Mouse (Mus musculus) midbrain, embryonic 14.5 days (tissue): Measurements from ENCODE around the gene E2f6. TPM values are rescaled to one million over a fixed set of nuclear protein-coding genes. Genes with fewer than 3 reads are reported as not detected.

Experiments
- ATAC-seq: fragments of 200-750 bp; cut with Nextera tagmentation; 2 replicates; pipeline ENCODE4 v1.8.0; 2017; ENCODE audit warnings: moderate number of reproducible peaks, moderate library complexity; ENCODE audit not compliant: low FRiP score, low TSS enrichment
- DNase-seq: peaks from one replicate; pipeline ENCODE4 v3.0.0-alpha.2; 2015
- H3K27ac ChIP-seq: fragments of 300-500 bp; sonication (generic); replicated peaks from 2 replicates; pipeline ENCODE4 v1.5.1; 2014; ENCODE audit warnings: mild to moderate bottlenecking, low read depth, low read length, moderate library complexity
- H3K27me3 ChIP-seq: fragments of 300-500 bp; sonication (generic); 2 replicates; pipeline ENCODE4 v1.6.1; 2014; ENCODE audit warnings: low read length, control low read depth, mixed read lengths; ENCODE audit not compliant: control insufficient read depth, insufficient read depth
- H3K36me3 ChIP-seq: fragments of 300-500 bp; sonication (generic); 2 replicates; pipeline ENCODE4 v1.6.1; 2014; ENCODE audit warnings: low read length, control low read depth; ENCODE audit not compliant: control insufficient read depth, insufficient read depth
- H3K4me1 ChIP-seq: fragments of 300-500 bp; sonication (generic); 2 replicates; pipeline ENCODE4 v1.6.1; 2014; ENCODE audit warnings: mild to moderate bottlenecking, antibody characterized with exemption, low read length, control low read depth; ENCODE audit not compliant: control insufficient read depth, insufficient read depth
- H3K4me2 ChIP-seq: fragments of 300-500 bp; sonication (generic); 2 replicates; pipeline ENCODE4 v1.6.1; 2014; ENCODE audit warnings: mild to moderate bottlenecking, low read length, moderate library complexity
- H3K4me3 ChIP-seq: fragments of 300-500 bp; sonication (generic); replicated peaks from 2 replicates; pipeline ENCODE4 v1.5.1; 2014; ENCODE audit warnings: low read depth, low read length
- H3K9ac ChIP-seq: fragments of 300-500 bp; sonication (generic); replicated peaks from 2 replicates; pipeline ENCODE4 v1.6.1; 2014; ENCODE audit warnings: mild to moderate bottlenecking, low read length, moderate library complexity
- H3K9me3 ChIP-seq: fragments of 300-500 bp; sonication (generic); 2 replicates; pipeline ENCODE4 v1.6.1; 2016; ENCODE audit warnings: low read length, control low read depth, mixed read lengths; ENCODE audit not compliant: control insufficient read depth
- WGBS: fragments of 180-500 bp; shearing (Covaris S2); extraction: QIAGEN DNeasy Blood & Tissue Kit; methylation state at CpG from one replicate; pipeline ENCODE4 v1.1.7; 2014; 5-methylcytosine and 5-hydroxymethylcytosine counted together
- polyA plus RNA-seq: library from polyadenylated mRNA; unstranded; fragments of >200 nt; fragmentation: Nextera tagmentation; extraction: Ambion mirVana; gene quantifications from 2 replicates; pipeline ENCODE4 v1.2.1, GENCODE M21; 2014

Gene E2f6
- polyA plus RNA-seq, 1 experiment from 2014 or later, result 36.9 TPM

DNA sequence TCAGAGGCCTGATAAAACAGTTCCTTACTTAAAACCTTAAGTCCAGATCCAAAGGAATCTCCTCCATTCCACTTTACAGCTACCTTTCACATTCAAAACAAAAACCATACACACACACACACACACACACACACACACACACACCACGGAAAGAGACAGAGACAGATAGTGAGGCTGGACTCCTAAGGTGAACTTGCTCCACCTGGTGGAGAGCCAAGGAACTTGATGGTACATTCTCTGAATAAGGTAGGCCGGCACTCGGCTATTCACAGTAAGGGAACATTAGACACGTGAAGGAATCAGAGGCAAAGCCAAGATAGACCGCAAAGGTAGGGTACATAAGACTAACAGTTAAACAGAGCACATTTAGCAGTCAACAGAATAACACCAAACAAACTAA lies 5.3 kb upstream of the E2f6 start:
- 3% methylated on average over 5 of the region's 5 CpGs for WGBS
- Histone ChIP-seq H3K4me3 (no peak overlapping the region), H3K36me3 (no peaks in the 10 kb centered on the region), H3K9ac (no peak overlapping the region), H3K4me2 (no peak overlapping the region), H3K27me3 (peaks cover 7% of the 10 kb centered on the region; the same call in 1 of the 2 replicates), H3K4me1 (no peaks in the 10 kb centered on the region), H3K27ac (no peak overlapping the region), H3K9me3 (no peaks in the 10 kb centered on the region)
- DNase-seq (peak; percentile 95), ATAC-seq (peak; percentile 77)

DNA sequence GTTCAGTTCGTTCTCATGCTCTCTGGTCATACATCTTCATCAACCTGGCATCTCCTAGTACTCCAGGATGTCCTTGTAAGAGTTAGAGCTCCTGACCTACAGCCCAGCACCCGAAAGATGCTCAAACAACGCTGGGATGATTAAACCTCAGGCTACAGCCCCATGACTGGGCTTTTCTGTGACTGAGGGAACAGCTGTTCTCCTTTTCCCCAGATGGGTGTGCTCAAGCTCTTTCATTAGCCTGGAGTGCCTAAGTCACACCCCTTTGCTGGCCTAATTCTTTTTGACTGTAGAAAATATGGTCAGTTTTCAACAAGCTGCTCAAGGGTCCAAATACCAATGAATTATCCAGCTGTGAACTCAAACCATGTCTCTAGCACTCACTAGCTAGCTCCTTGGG lies 2.7 kb upstream of the E2f6 start:
- 49% methylated on average over 3 of the region's 3 CpGs for WGBS
- ATAC-seq, result no peak
- no peaks in the 10 kb centered on the region for H3K36me3 ChIP-seq
- no peak overlapping the region for H3K4me3 ChIP-seq
- H3K4me1 ChIP-seq, result peaks cover 12% of the 10 kb centered on the region; the same call in 1 of the 2 replicates
- H3K4me2 ChIP-seq, result no peak overlapping the region
- no peak overlapping the region for H3K27ac ChIP-seq
- no peaks in the 10 kb centered on the region for H3K9me3 ChIP-seq
- H3K27me3 ChIP-seq, result peaks cover 6% of the 10 kb centered on the region; the same call in 1 of the 2 replicates
- no peak overlapping the region for H3K9ac ChIP-seq
- DNase-seq, result peak; percentile 82

DNA sequence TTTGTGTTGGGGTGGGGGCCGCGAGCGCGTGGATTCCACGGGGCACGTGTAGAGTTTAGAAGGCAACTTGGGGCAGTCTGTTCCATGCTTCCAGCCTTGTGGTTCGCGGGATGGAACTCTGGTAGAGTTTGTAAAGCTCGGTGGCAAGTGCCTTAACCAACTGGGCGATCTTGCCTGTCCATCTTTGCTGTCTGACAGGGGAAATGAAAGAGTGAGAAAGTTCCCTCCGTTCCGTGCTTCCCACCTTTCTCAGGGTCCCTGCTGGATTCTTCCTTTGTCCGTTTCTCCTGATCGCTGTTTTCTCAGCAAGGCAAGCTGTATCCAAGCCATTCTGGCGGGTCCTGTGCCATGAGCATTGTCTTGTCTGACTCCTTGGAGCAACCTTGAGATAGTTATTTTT lies 714 bp downstream of the E2f6 start:
- WGBS, result 4% methylated on average over 15 of the region's 15 CpGs
- Histone ChIP-seq H3K36me3 (peaks cover 6% of the 10 kb centered on the region; the same call in 1 of the 2 replicates), H3K27ac (no peak overlapping the region), H3K4me2 (peak overlapping the region; percentile 71), H3K9me3 (no peaks in the 10 kb centered on the region), H3K27me3 (peaks cover 4% of the 10 kb centered on the region; the same call in 1 of the 2 replicates), H3K9ac (peak overlapping the region; percentile 94), H3K4me1 (peaks cover 12% of the 10 kb centered on the region; the same call in 1 of the 2 replicates), H3K4me3 (peak overlapping the region; percentile 88)
- ATAC-seq (peak; percentile 6; the same call in 1 of the 2 replicates), DNase-seq (no peak)

DNA sequence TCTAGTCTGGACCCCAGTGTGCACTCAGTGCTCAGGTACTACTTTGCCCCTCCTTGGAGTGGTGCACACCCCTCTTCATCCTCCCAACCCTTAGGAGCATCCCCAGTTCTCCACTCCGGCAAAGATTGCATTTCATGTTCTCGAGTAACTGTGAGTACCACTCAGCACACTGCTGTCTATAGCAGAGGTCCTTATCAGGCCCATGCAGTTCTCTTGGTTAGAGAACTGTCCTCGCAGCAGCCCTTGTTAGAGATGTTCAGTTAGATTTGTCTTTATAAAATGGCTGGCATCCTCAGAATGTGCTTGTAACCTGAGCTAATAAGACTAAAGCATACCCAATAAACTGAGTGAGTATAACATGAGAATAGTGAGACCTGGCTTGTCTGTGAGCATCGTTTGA lies 6.4 kb downstream of the E2f6 start:
- no peaks in the 10 kb centered on the region for H3K9me3 ChIP-seq
- ATAC-seq, result no peak
- 92% methylated on average over 4 of the region's 4 CpGs for WGBS
- H3K4me2 ChIP-seq, result no peak overlapping the region
- H3K27ac ChIP-seq, result no peak overlapping the region
- H3K36me3 ChIP-seq, result peaks cover 47% of the 10 kb centered on the region
- no peak overlapping the region for H3K4me3 ChIP-seq
- peaks cover 10% of the 10 kb centered on the region; the same call in 1 of the 2 replicates for H3K4me1 ChIP-seq
- H3K27me3 ChIP-seq, result no peaks in the 10 kb centered on the region
- H3K9ac ChIP-seq, result no peak overlapping the region
- DNase-seq, result no peak

DNA sequence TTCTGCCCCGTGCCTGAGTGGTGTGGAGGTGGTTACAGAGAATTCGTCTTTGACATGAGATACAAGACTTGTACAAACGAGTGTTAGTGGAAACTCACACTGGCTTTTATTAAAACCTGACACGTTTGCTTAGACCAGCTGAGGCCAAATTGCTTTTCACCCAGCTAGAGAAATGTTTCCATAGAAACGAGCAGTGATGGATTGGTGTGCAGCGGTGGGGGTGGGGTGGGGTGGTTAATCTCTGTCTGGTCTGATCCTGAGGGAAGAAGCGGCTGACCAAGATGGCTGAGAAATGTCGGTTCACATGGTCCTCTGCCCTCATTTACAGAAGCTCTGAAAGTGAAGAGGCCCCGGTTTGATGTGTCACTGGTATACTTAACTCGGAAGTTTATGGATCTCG lies 7.8 kb downstream of the E2f6 start:
- 0 out of 2 replicates have a peak, but pooled peaks cover 5% of the 10 kb centered on the region for H3K4me1 ChIP-seq
- no peak overlapping the region for H3K4me3 ChIP-seq
- no peak overlapping the region for H3K9ac ChIP-seq
- DNase-seq (peak; percentile 71), ATAC-seq (no peak)
- 0 out of 2 replicates have a peak overlapping the region, but pooled peaks have one; percentile 10 for H3K4me2 ChIP-seq
- H3K27ac ChIP-seq, result 0 out of 2 replicates have a peak overlapping the region, but pooled peaks have one; percentile 32
- H3K36me3 ChIP-seq, result peaks cover 61% of the 10 kb centered on the region
- no peaks in the 10 kb centered on the region for H3K27me3 ChIP-seq
- no peaks in the 10 kb centered on the region for H3K9me3 ChIP-seq
- 20% methylated on average over 11 of the region's 11 CpGs for WGBS

DNA sequence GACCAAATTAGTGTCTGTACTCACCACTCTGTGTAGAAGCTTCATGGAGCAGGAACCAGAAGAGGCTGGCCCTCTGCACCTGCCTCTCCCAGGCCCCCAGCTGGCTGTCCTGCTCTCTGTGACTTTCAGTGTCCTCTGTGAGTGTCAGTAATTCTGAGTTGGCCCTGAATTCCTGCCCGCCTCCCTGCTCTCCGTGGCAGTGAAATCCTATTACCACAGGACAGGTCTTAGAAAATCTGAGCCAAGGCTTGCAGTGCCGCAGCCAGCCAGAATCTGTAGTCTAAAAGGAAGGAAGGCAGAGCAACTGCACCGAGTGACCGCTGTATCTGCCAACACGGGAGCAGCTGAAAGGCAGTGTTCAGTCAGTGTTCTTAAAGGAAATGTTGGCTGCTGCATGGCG lies 10.0 kb downstream of the E2f6 start:
- DNase-seq, result peak; percentile 62
- no peaks in the 10 kb centered on the region for H3K27me3 ChIP-seq
- H3K27ac ChIP-seq, result peak overlapping the region; percentile 64
- no peak for ATAC-seq
- peaks cover 79% of the 10 kb centered on the region for H3K36me3 ChIP-seq
- WGBS, result 41% methylated on average over 7 of the region's 7 CpGs
- 0 out of 2 replicates have a peak, but pooled peaks cover 5% of the 10 kb centered on the region for H3K4me1 ChIP-seq
- H3K9me3 ChIP-seq, result no peaks in the 10 kb centered on the region
- H3K4me3 ChIP-seq, result no peak overlapping the region
- H3K4me2 ChIP-seq, result no peak overlapping the region; the same call in 1 of the 2 replicates
- H3K9ac ChIP-seq, result no peak overlapping the region

DNA sequence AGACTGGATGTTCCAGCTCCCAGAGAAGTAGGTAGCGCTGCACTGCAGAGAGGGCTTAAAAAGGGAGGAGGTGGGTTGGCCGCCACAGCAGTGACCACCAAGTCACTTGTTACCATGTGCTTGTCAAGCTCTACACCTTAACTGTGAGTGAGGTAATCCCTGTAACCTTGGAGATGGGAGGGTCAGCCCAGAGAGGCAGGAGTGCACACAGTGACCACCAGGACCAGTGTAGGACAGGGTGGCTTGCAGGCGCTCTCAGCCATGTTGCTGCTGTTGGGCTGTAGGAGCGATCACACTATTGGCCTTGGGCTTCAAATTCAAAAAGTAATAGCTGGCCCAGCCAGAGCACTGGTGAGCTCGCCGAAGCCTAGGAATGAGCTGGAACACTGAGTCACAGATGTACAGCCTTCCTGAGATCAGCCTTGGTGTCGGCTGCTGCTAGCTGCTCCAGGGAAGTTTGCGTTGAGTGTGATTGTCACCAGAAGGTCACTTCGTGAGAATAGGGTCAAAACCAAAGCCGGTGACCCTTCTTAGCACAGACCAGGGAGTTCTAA lies 11.5 kb downstream of the E2f6 start:
- WGBS, result 93% methylated on average over 10 of the region's 10 CpGs

DNA sequence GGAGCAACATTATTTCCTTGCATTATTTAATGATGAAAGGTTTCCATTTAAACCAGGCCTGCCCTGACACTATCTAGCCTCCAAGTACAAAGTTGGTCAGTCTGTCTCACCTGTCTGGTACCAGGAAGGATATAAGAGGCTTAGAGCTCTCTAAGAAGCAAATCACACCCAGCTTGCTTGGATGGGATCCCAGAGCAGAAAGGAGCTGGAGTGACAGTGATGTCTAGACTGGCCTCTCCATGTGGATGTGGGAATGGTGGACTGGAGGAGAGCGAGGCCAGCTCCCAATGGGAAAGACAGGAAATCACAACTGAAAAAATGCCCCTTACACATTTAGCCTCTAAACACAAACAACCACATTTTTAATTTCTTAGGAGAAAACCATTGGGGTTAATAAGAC lies 12.9 kb downstream of the E2f6 start:
- Histone ChIP-seq H3K27me3 (no peaks in the 10 kb centered on the region), H3K4me1 (no peaks in the 10 kb centered on the region), H3K4me2 (no peak overlapping the region), H3K36me3 (peaks cover 77% of the 10 kb centered on the region), H3K4me3 (no peak overlapping the region), H3K27ac (no peak overlapping the region), H3K9me3 (no peaks in the 10 kb centered on the region), H3K9ac (no peak overlapping the region)
- ATAC-seq (no peak), DNase-seq (no peak)
- WGBS, result 93% methylated on average over 1 of the region's 1 CpGs

More for the DNA sequence above, 11.5 kb downstream of the E2f6 start:
- Histone ChIP-seq H3K27ac (no peak overlapping the region), H3K4me1 (0 out of 2 replicates have a peak, but pooled peaks cover 5% of the 10 kb centered on the region), H3K27me3 (no peaks in the 10 kb centered on the region), H3K4me3 (no peak overlapping the region), H3K36me3 (peaks cover 79% of the 10 kb centered on the region), H3K9ac (no peak overlapping the region), H3K9me3 (no peaks in the 10 kb centered on the region), H3K4me2 (no peak overlapping the region)
- no peak for DNase-seq
- no peak for ATAC-seq

DNA sequence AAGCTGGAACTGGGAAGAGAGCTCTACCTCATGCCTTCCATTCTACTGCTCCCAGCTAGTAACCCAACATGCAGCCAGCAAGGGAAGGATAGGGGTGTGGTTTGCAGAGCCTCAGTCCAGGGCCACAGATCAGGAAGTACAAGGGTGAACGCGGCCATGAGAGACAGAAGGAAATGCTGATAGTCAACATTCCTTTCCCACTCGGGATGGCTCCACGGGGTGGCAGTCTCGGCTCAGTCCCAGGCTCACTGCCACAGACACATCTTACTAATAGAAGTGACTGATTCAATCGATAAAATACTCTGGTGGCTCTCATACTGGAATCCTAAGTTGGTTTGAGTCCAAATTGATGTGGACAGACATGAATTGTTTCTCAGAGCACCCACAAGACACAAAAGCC lies 17.7 kb downstream of the E2f6 start:
- H3K36me3 ChIP-seq, result peaks cover 45% of the 10 kb centered on the region
- 88% methylated on average over 6 of the region's 6 CpGs for WGBS
- H3K4me3 ChIP-seq, result no peak overlapping the region
- ATAC-seq (no peak), DNase-seq (peak; percentile 35)
- no peak overlapping the region for H3K4me2 ChIP-seq
- H3K27me3 ChIP-seq, result no peaks in the 10 kb centered on the region
- no peaks in the 10 kb centered on the region for H3K9me3 ChIP-seq
- no peak overlapping the region for H3K27ac ChIP-seq
- no peaks in the 10 kb centered on the region for H3K4me1 ChIP-seq
- H3K9ac ChIP-seq, result no peak overlapping the region
